Mouse (Mus musculus) liver, embryonic 12.5 days (tissue): ENCODE results near the gene Nckap5. TPM values are rescaled to one million over a fixed set of nuclear protein-coding genes. Genes with fewer than 3 reads are reported as not detected.

Experiments used
- ATAC-seq: fragments of 200-750 bp; cut with Nextera tagmentation; 2 replicates; pipeline ENCODE4 v1.8.0; 2017; ENCODE audit warnings: moderate number of reproducible peaks, mild to moderate bottlenecking, moderate library complexity
- H3K27ac ChIP-seq: fragments of 300-500 bp; sonication (generic); 2 replicates; pipeline ENCODE4 v1.5.1; 2016; ENCODE audit warnings: mild to moderate bottlenecking
- H3K27me3 ChIP-seq: fragments of 300-500 bp; sonication (generic); replicated peaks from 2 replicates; pipeline ENCODE4 v1.6.1; 2016; ENCODE audit warnings: mild to moderate bottlenecking, moderate library complexity
- H3K36me3 ChIP-seq: fragments of 300-500 bp; sonication (generic); 2 replicates; pipeline ENCODE4 v1.6.1; 2016; ENCODE audit warnings: mild to moderate bottlenecking, moderate library complexity
- H3K4me1 ChIP-seq: fragments of 300-500 bp; sonication (generic); 2 replicates; pipeline ENCODE4 v1.6.1; 2016
- H3K4me2 ChIP-seq: fragments of 300-500 bp; sonication (generic); 2 replicates; pipeline ENCODE4 v1.6.1; 2016; ENCODE audit warnings: mild to moderate bottlenecking, moderate library complexity
- H3K4me3 ChIP-seq: fragments of 300-500 bp; sonication (generic); 2 replicates; pipeline ENCODE4 v1.5.1; 2016; ENCODE audit warnings: mild to moderate bottlenecking, moderate library complexity
- H3K9ac ChIP-seq: fragments of 300-500 bp; sonication (generic); 2 replicates; pipeline ENCODE4 v1.6.1; 2016; ENCODE audit warnings: mild to moderate bottlenecking, moderate library complexity
- H3K9me3 ChIP-seq: fragments of 300-500 bp; sonication (generic); replicated peaks from 2 replicates; pipeline ENCODE4 v1.6.1; 2016; ENCODE audit warnings: mild to moderate bottlenecking, moderate library complexity
- WGBS: fragments of 180-500 bp; shearing (Covaris S2); methylation state at CpG from one replicate; pipeline ENCODE4 v1.1.7; 2016; ENCODE audit not compliant: insufficient replicate concordance; 5-methylcytosine and 5-hydroxymethylcytosine counted together
- polyA plus RNA-seq: library from polyadenylated mRNA; unstranded; fragments of >200 nt; fragmentation: Nextera tagmentation; extraction: Ambion mirVana; gene quantifications from 2 replicates; pipeline ENCODE4 v1.2.1, GENCODE M21; 2016

The Nckap5 gene
- polyA plus RNA-seq, 1 experiment from 2014 or later: 0.45 TPM

GRCm38 (mm10) chr1:126360111-126360510, 470.5 kb downstream of the Nckap5 start:
- no peak overlapping the region for H3K4me3 ChIP-seq
- H3K36me3 ChIP-seq: no peaks in the 10 kb centered on the region
- ATAC-seq: no peak
- no peak overlapping the region for H3K4me2 ChIP-seq
- H3K4me1 ChIP-seq: no peaks in the 10 kb centered on the region
- no peaks in the 10 kb centered on the region for H3K27me3 ChIP-seq
- WGBS: 77% methylated on average over 3 of the region's 3 CpGs
- H3K9me3 ChIP-seq: no peaks in the 10 kb centered on the region
- H3K27ac ChIP-seq: no peak overlapping the region
- H3K9ac ChIP-seq: no peak overlapping the region

- ATAC-seq: no peak
- Histone ChIP-seq H3K9ac (no peak overlapping the region), H3K4me2 (no peak overlapping the region), H3K9me3 (no peaks in the 10 kb centered on the region), H3K27ac (no peak overlapping the region), H3K4me3 (no peak overlapping the region), H3K27me3 (no peaks in the 10 kb centered on the region), H3K36me3 (no peaks in the 10 kb centered on the region), H3K4me1 (no peaks in the 10 kb centered on the region)
- 55% methylated on average over 2 of the region's 2 CpGs for WGBS
Observed at GRCm38 (mm10) chr1:126341806-126342205, 488.8 kb downstream of the Nckap5 start.

- Histone ChIP-seq H3K4me1 (peaks cover 2% of the 10 kb centered on the region), H3K9ac (no peak overlapping the region), H3K36me3 (no peaks in the 10 kb centered on the region), H3K27me3 (no peaks in the 10 kb centered on the region), H3K4me2 (no peak overlapping the region), H3K4me3 (no peak overlapping the region), H3K9me3 (no peaks in the 10 kb centered on the region), H3K27ac (no peak overlapping the region)
- ATAC-seq: no peak
- WGBS: 66% methylated on average over 3 of the region's 3 CpGs
Observed at GRCm38 (mm10) chr1:126339250-126339649, 491.3 kb downstream of the Nckap5 start.

- Histone ChIP-seq H3K9me3 (no peaks in the 10 kb centered on the region), H3K4me2 (0 out of 2 replicates have a peak overlapping the region, but pooled peaks have one; percentile 10), H3K27ac (no peak overlapping the region), H3K36me3 (no peaks in the 10 kb centered on the region), H3K9ac (no peak overlapping the region), H3K4me3 (no peak overlapping the region), H3K4me1 (peaks cover 14% of the 10 kb centered on the region), H3K27me3 (no peaks in the 10 kb centered on the region)
- ATAC-seq: peak; percentile 97
- WGBS: 16% methylated on average over 4 of the region's 4 CpGs
Observed at GRCm38 (mm10) chr1:126334202-126334601, 496.4 kb downstream of the Nckap5 start.

- WGBS: 81% methylated on average over 2 of the region's 2 CpGs
- Histone ChIP-seq H3K27me3 (no peaks in the 10 kb centered on the region), H3K27ac (no peak overlapping the region), H3K4me2 (no peak overlapping the region), H3K4me1 (peaks cover 14% of the 10 kb centered on the region), H3K9me3 (no peaks in the 10 kb centered on the region), H3K9ac (no peak overlapping the region), H3K36me3 (no peaks in the 10 kb centered on the region), H3K4me3 (no peak overlapping the region)
- no peak for ATAC-seq
Observed at GRCm38 (mm10) chr1:126332026-126332425, 498.6 kb downstream of the Nckap5 start.

- no peak overlapping the region for H3K27ac ChIP-seq
- no peaks in the 10 kb centered on the region for H3K9me3 ChIP-seq
- ATAC-seq: no peak
- peaks cover 30% of the 10 kb centered on the region for H3K4me1 ChIP-seq
- H3K27me3 ChIP-seq: no peaks in the 10 kb centered on the region
- 83% methylated on average over 1 of the region's 1 CpGs for WGBS
- no peak overlapping the region for H3K9ac ChIP-seq
- H3K4me3 ChIP-seq: no peak overlapping the region
- no peaks in the 10 kb centered on the region for H3K36me3 ChIP-seq
- H3K4me2 ChIP-seq: no peak overlapping the region
Observed at GRCm38 (mm10) chr1:126320696-126321095, 509.9 kb downstream of the Nckap5 start.

GRCm38 (mm10) chr1:126317874-126318607, 512.6 kb downstream of the Nckap5 start:
- peaks cover 30% of the 10 kb centered on the region for H3K4me1 ChIP-seq
- no peaks in the 10 kb centered on the region for H3K9me3 ChIP-seq
- peak overlapping the region; percentile 46 for H3K4me2 ChIP-seq
- H3K27ac ChIP-seq: peak overlapping the region; percentile 78
- no peak overlapping the region for H3K9ac ChIP-seq
- H3K27me3 ChIP-seq: no peaks in the 10 kb centered on the region
- H3K4me3 ChIP-seq: no peak overlapping the region; the same call in 1 of the 2 replicates
- WGBS: 29% methylated on average over 11 of the region's 11 CpGs
- no peaks in the 10 kb centered on the region for H3K36me3 ChIP-seq
- ATAC-seq: peak; percentile 94

- Histone ChIP-seq H3K9ac (no peak overlapping the region), H3K4me1 (peaks cover 30% of the 10 kb centered on the region), H3K4me3 (no peak overlapping the region; the same call in 1 of the 2 replicates), H3K9me3 (no peaks in the 10 kb centered on the region), H3K27me3 (no peaks in the 10 kb centered on the region), H3K36me3 (no peaks in the 10 kb centered on the region), H3K4me2 (peak overlapping the region; percentile 46), H3K27ac (peak overlapping the region; percentile 59; the same call in 1 of the 2 replicates)
- peak; percentile 40 for ATAC-seq
- 61% methylated on average over 4 of the region's 4 CpGs for WGBS
Observed at GRCm38 (mm10) chr1:126317345-126317744, 513.3 kb downstream of the Nckap5 start.

- no peak for ATAC-seq
- Histone ChIP-seq H3K27ac (peak overlapping the region; percentile 59; the same call in 1 of the 2 replicates), H3K36me3 (no peaks in the 10 kb centered on the region), H3K4me1 (peaks cover 30% of the 10 kb centered on the region), H3K9ac (no peak overlapping the region), H3K4me3 (no peak overlapping the region), H3K4me2 (peak overlapping the region; percentile 46), H3K9me3 (no peaks in the 10 kb centered on the region), H3K27me3 (no peaks in the 10 kb centered on the region)
- 70% methylated on average over 2 of the region's 2 CpGs for WGBS
Observed at GRCm38 (mm10) chr1:126316866-126317265, 513.7 kb downstream of the Nckap5 start.

- ATAC-seq: no peak
- H3K9ac ChIP-seq: no peak overlapping the region
- H3K9me3 ChIP-seq: no peaks in the 10 kb centered on the region
- no peaks in the 10 kb centered on the region for H3K36me3 ChIP-seq
- no peak overlapping the region for H3K4me3 ChIP-seq
- no peak overlapping the region for H3K27ac ChIP-seq
- H3K4me2 ChIP-seq: no peak overlapping the region
- 55% methylated on average over 2 of the region's 2 CpGs for WGBS
- no peaks in the 10 kb centered on the region for H3K4me1 ChIP-seq
- no peaks in the 10 kb centered on the region for H3K27me3 ChIP-seq
Observed at GRCm38 (mm10) chr1:126301129-126301528, 529.5 kb downstream of the Nckap5 start.

GRCm38 (mm10) chr1:126264931-126265330, 565.7 kb downstream of the Nckap5 start:
- H3K9ac ChIP-seq: no peak overlapping the region
- H3K4me1 ChIP-seq: no peaks in the 10 kb centered on the region
- no peaks in the 10 kb centered on the region for H3K27me3 ChIP-seq
- H3K4me3 ChIP-seq: no peak overlapping the region
- H3K36me3 ChIP-seq: no peaks in the 10 kb centered on the region
- 53% methylated on average over 5 of the region's 5 CpGs for WGBS
- no peak for ATAC-seq
- H3K27ac ChIP-seq: no peak overlapping the region
- H3K9me3 ChIP-seq: no peaks in the 10 kb centered on the region
- no peak overlapping the region for H3K4me2 ChIP-seq

- no peak for ATAC-seq
- H3K27ac ChIP-seq: no peak overlapping the region
Observed at GRCm38 (mm10) chr1:126254364-126254763, 576.2 kb downstream of the Nckap5 start.

More at GRCm38 (mm10) chr1:126254364-126254763, 576.2 kb downstream of the Nckap5 start:
- Histone ChIP-seq H3K9ac (no peak overlapping the region), H3K4me3 (no peak overlapping the region), H3K36me3 (no peaks in the 10 kb centered on the region), H3K9me3 (no peaks in the 10 kb centered on the region), H3K27me3 (no peaks in the 10 kb centered on the region), H3K4me1 (no peaks in the 10 kb centered on the region), H3K4me2 (no peak overlapping the region)
- WGBS: 55% methylated on average over 5 of the region's 5 CpGs
